Mouse (Mus musculus) hindbrain, embryonic 12.5 days (tissue): ENCODE measurements at regions not wholly inside any gene's neighbourhood (a gene's known extent, or its start where the extent isn't known, plus 50 kb on each side); places are given as distances from the start of the nearest gene placed in this dataset.

ENCODE experiments used
- ATAC-seq: fragments of 200-750 bp; cut with Nextera tagmentation; 2 replicates; pipeline ENCODE4 v1.8.0; 2017; ENCODE audit warnings: moderate TSS enrichment; ENCODE audit not compliant: low FRiP score
- H3K27ac ChIP-seq: fragments of 300-500 bp; sonication (generic); 2 replicates; pipeline ENCODE4 v1.5.1; 2016; ENCODE audit warnings: mild to moderate bottlenecking
- H3K27me3 ChIP-seq: fragments of 300-500 bp; sonication (generic); 2 replicates; pipeline ENCODE4 v1.6.1; 2016; ENCODE audit warnings: mild to moderate bottlenecking
- H3K36me3 ChIP-seq: fragments of 300-500 bp; sonication (generic); 2 replicates; pipeline ENCODE4 v1.6.1; 2016; ENCODE audit warnings: mild to moderate bottlenecking
- H3K4me1 ChIP-seq: fragments of 300-500 bp; sonication (generic); 2 replicates; pipeline ENCODE4 v1.6.1; 2016
- H3K4me2 ChIP-seq: fragments of 300-500 bp; sonication (generic); replicated peaks from 2 replicates; pipeline ENCODE4 v1.6.1; 2016; ENCODE audit warnings: mild to moderate bottlenecking
- H3K4me3 ChIP-seq: fragments of 300-500 bp; sonication (generic); 2 replicates; pipeline ENCODE4 v1.5.1; 2016; ENCODE audit warnings: mild to moderate bottlenecking
- H3K9ac ChIP-seq: fragments of 300-500 bp; sonication (generic); 2 replicates; pipeline ENCODE4 v1.6.1; 2016; ENCODE audit warnings: mild to moderate bottlenecking, moderate library complexity
- H3K9me3 ChIP-seq: fragments of 300-500 bp; sonication (generic); replicated peaks from 2 replicates; pipeline ENCODE4 v1.6.1; 2016; ENCODE audit warnings: mild to moderate bottlenecking
- WGBS: fragments of 180-500 bp; shearing (Covaris S2); methylation state at CpG from one replicate; pipeline ENCODE4 v1.1.7; 2016; 5-methylcytosine and 5-hydroxymethylcytosine counted together

DNA sequence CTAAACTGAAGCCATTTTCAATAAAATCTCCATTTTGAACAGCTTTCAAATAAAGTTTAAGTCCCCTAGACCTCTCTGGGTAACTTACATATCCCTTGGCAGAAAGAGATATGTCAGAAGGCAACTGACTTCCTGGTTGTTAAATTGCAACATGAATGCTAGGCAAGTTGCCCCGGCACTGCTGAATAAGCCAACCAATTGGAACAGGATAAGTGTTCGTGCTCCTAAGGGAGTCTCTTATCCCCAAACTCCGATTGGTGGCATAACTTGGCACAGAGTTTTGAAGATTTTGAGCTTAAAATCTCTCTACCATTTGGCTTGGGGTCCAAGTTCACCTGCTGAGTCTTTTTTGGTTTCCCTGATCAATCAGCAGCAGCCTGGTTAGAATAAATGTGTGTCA lies 147.4 kb downstream of the Plxna1 start:
- Histone ChIP-seq H3K4me2 (no peak overlapping the region), H3K9me3 (no peaks in the 10 kb centered on the region), H3K4me3 (no peak overlapping the region), H3K4me1 (no peaks in the 10 kb centered on the region), H3K27me3 (no peaks in the 10 kb centered on the region), H3K9ac (no peak overlapping the region), H3K36me3 (no peaks in the 10 kb centered on the region), H3K27ac (no peak overlapping the region)
- 80% methylated on average over 3 of the region's 3 CpGs for WGBS
- no peak for ATAC-seq

DNA sequence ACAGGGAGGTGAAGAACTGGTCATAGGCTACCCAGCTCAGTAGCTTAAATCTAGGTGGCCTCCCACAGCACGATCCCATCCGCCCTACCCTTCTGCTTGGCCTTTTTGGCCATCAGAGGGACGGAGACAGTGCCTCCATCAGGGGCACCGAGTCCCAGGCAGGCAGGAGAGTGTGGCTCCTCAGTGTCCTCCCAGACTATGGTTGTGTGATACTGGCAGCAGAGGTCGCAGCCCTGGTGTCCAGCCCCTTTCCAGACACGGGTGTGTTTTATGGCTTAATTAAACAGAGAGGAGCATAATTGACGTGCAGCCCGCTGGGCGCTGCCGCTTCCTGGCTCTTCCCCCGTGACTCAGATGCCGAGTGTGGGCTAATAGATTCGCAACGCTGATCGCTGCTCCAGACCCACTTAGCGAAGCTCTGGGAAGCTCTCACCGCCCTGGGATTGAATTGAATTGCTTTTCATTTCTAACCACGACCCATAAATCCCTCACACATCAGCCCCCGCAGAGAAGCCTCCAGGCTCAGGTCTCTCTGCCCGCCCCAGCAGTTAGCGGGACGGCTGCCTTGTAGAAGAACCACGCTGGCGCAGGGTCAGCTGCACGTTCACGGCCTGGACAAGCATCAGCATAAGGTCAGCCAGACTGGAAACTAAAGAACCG lies 126.9 kb downstream of the Plxna1 start:
- 0 out of 2 replicates have a peak overlapping the region, but pooled peaks have one; percentile 6 for H3K4me3 ChIP-seq
- peak overlapping the region; percentile 44 for H3K4me2 ChIP-seq
- H3K36me3 ChIP-seq = no peaks in the 10 kb centered on the region
- peaks cover 7% of the 10 kb centered on the region; the same call in 1 of the 2 replicates for H3K27me3 ChIP-seq
- 14% methylated on average over 27 of the region's 27 CpGs for WGBS
- peak; percentile 73 for ATAC-seq
- H3K9me3 ChIP-seq = no peaks in the 10 kb centered on the region
- peak overlapping the region; percentile 19; the same call in 1 of the 2 replicates for H3K9ac ChIP-seq
- peaks cover 53% of the 10 kb centered on the region for H3K4me1 ChIP-seq
- peak overlapping the region; percentile 84 for H3K27ac ChIP-seq

DNA sequence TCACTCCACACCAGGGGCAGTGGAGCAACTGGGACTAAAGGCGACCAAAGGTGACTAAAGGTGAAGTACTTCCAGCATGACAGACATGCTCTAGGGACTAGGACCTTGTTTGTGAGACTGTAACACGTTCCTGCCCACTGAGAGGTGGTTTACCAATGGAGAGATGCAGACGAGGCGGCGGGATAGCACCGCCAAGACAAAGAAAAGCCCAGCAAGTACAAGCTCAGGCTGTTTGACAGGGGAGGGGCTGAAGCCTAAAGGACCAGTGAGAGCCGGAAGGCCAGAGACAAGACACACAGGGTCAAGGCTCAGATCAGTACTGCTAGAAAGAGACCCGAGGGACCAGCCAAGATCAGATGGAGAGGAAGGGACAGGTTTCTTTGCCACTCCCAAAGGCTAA lies 126.2 kb downstream of the Plxna1 start:
- peaks cover 8% of the 10 kb centered on the region; the same call in 1 of the 2 replicates for H3K27me3 ChIP-seq
- WGBS = 7% methylated on average over 8 of the region's 8 CpGs
- no peak overlapping the region for H3K4me3 ChIP-seq
- H3K4me1 ChIP-seq = peaks cover 54% of the 10 kb centered on the region
- peak overlapping the region; percentile 84 for H3K27ac ChIP-seq
- H3K9me3 ChIP-seq = no peaks in the 10 kb centered on the region
- H3K36me3 ChIP-seq = no peaks in the 10 kb centered on the region
- peak overlapping the region; percentile 44 for H3K4me2 ChIP-seq
- no peak overlapping the region for H3K9ac ChIP-seq
- ATAC-seq = 0 out of 2 replicates have a peak, but pooled peaks have one; percentile 7

DNA sequence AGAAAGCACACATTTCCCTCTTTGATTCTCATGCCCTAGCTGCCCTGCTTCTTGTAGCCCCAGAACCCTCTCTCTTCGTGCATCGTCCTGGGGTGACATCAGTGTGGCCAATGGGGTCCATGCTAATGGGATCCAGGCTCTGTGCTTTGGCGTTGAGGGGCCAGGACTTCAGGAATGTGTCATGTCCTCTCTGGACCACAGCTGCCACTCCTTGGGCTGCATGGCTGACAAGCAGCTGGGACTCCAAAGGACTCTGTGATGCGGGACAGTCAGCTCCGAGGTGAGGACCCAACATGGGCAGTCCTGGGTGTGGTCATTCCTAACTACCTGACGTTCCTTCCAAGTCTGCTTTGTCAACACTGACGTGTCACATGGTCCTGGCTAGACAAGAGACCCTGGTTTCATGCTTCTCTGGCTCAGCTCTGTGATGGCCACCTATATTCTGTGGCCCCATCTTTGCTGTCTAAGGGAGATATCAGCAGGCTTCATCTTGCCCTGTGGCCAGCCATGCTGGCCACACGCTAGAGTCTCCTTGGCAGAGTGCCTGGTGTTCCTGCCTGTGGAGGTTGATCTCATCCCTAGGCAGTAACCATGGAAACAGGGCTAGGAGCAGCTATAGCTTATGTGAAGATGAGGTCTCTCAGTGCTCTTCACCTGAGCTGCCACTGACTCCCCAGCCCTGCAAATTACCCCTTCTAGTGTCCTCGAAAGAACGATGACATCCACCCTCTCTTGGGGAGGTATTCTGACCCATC lies 125.4 kb downstream of the Plxna1 start:
- Histone ChIP-seq H3K9ac (no peak overlapping the region), H3K4me3 (no peak overlapping the region), H3K9me3 (no peaks in the 10 kb centered on the region), H3K27me3 (peaks cover 8% of the 10 kb centered on the region; the same call in 1 of the 2 replicates), H3K27ac (peak overlapping the region; percentile 84), H3K4me2 (no peak overlapping the region), H3K4me1 (peaks cover 56% of the 10 kb centered on the region), H3K36me3 (no peaks in the 10 kb centered on the region)
- ATAC-seq = peak; percentile 30; the same call in 1 of the 2 replicates
- WGBS = 81% methylated on average over 10 of the region's 10 CpGs

DNA sequence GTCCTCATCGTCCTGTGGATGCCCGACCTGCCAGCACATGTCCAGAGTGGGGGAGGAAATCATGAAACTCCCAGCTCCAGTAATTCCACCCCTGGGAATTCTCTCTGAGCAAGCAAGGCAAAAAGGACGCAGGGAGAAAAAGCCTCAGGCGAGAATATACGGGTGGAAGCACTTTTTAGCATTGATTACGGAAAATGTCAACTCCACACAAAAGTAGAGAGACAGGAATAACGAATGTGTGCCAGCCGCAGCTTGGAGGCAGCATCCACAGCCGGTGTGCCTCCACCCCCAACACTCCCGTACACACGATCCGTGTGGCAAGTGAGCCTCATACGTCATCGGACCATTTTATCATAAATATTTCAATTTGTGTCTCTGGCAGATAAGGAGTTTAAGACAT lies 123.5 kb downstream of the Plxna1 start:
- WGBS = 42% methylated on average over 14 of the region's 14 CpGs
- Histone ChIP-seq H3K4me3 (no peak overlapping the region), H3K4me2 (no peak overlapping the region), H3K4me1 (peaks cover 69% of the 10 kb centered on the region), H3K9ac (no peak overlapping the region), H3K27me3 (peaks cover 8% of the 10 kb centered on the region; the same call in 1 of the 2 replicates), H3K9me3 (no peaks in the 10 kb centered on the region), H3K36me3 (no peaks in the 10 kb centered on the region), H3K27ac (no peak overlapping the region)
- no peak for ATAC-seq

DNA sequence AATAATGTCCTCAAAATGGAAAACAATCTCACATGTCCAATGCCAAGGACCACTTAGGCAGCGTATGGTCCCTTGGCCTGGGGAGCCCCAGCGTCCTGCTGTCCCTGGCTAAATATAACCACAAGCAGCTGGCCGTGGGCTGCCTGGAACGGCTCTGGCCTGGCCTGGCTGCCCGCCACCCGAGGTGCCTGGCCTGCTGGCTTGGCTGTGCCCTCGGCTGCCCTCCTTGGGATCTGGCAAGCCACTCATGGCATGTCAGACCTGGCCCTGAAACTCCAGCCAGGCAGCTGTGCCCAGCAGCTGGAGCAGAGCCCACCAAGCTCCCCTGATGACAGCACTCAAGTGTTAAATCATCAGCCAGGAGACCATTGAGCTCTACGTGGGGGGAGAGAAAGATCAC lies 122.9 kb downstream of the Plxna1 start:
- H3K27ac ChIP-seq = peak overlapping the region; percentile 6; the same call in 1 of the 2 replicates
- H3K9ac ChIP-seq = no peak overlapping the region
- 36% methylated on average over 8 of the region's 8 CpGs for WGBS

DNA sequence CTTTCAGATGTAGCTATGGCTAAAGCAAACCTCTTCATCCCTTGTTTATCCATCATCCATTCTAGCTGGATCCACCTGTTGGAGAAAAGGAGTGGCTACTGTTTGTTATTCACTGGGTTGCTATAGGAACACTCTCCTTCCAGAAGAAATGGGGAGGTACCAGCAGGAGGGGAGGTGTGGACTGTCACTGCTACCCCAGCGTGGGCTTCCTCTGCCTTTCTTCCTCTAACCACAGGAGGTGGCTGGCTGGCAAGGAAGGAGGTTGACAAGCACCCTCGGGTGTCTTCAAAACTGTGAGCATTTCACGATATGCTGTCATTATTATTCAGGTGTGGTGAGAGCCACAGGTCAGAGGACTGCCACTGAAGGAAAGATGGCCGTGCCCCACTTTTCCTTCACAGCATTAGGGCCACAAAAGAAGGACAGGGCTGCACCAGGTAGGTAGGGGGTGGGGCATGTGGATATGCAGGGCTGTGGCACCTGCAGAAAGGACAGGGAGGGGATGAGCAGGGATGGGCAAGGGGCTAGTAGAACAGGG lies 122.2 kb downstream of the Plxna1 start:
- Histone ChIP-seq H3K27me3 (peaks cover 3% of the 10 kb centered on the region; the same call in 1 of the 2 replicates), H3K9ac (no peak overlapping the region), H3K4me1 (peaks cover 69% of the 10 kb centered on the region), H3K9me3 (no peaks in the 10 kb centered on the region), H3K36me3 (no peaks in the 10 kb centered on the region), H3K27ac (no peak overlapping the region), H3K4me2 (no peak overlapping the region), H3K4me3 (no peak overlapping the region)
- 17% methylated on average over 4 of the region's 4 CpGs for WGBS
- ATAC-seq = no peak

More for the DNA sequence above, 122.9 kb downstream of the Plxna1 start:
- Histone ChIP-seq H3K4me2 (no peak overlapping the region), H3K4me1 (peaks cover 69% of the 10 kb centered on the region), H3K4me3 (no peak overlapping the region), H3K36me3 (no peaks in the 10 kb centered on the region), H3K27me3 (peaks cover 5% of the 10 kb centered on the region; the same call in 1 of the 2 replicates), H3K9me3 (no peaks in the 10 kb centered on the region)
- no peak for ATAC-seq

DNA sequence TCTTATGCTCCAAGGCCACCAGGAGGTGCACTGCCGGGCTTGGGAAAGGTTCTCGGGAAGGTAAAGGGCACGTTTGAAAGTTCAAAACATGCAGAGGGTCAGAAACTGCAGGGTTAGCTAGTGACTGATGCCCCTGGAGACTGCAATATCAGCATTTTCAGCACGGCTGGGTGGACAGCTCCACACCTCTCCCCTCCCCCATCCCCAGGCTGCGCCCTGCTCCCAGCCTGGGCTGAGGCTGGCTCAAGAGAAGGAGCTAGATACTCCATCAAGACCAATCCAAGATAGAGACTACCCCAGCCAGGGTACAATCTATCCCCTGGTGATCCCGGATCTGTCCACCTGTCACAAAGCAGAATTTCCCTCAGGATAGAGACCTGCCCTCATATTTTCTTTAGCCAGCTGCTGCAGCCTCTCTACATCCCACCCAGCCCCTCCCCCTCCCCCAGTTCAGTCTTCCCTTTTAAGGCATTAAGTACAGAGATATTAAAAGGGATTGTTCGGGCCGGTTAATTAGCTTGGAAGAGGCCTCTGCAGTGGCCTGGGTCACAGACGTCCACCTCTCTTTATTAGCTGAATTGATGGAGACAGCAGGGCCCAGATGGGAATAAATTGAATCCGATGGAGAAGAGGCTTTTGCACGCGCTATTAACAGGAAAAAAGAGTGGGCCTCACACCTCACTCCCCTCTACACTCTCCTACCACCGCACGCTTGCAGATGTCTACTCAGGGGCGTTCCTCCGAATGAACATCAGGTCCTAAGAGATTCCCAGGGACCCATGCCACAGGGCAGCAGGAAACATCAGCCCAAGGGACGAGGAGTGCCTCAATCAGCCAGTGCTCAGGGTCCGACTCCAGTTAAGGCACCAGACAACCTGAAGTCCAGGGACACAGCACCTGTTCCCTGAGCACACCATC lies 119.8 kb downstream of the Plxna1 start:
- no peak overlapping the region for H3K9ac ChIP-seq
- no peaks in the 10 kb centered on the region for H3K36me3 ChIP-seq
- no peak overlapping the region for H3K4me3 ChIP-seq
- H3K9me3 ChIP-seq = no peaks in the 10 kb centered on the region
- peak; percentile 67 for ATAC-seq
- 20% methylated on average over 18 of the region's 18 CpGs for WGBS
- no peak overlapping the region for H3K4me2 ChIP-seq
- H3K27ac ChIP-seq = peak overlapping the region; percentile 79
- peaks cover 3% of the 10 kb centered on the region; the same call in 1 of the 2 replicates for H3K27me3 ChIP-seq
- peaks cover 50% of the 10 kb centered on the region for H3K4me1 ChIP-seq

DNA sequence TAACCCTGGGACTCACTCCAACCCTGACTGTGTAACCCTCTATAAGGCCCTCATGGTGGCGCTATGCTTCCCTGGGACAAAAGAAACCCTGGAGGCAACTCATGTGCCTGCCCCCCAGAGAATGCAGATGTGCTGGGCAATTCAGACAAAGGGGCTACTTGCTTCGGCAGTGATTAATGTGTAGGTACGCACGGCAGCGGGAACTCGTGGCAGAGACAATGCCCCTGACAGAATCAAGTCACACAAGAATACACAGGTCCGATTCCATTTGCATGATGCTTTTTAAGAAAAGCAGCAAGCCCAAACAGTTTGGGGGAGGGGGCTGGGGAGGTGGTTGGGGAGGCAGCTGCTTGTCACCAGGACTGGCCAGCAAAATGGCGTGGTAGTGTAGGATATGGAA lies 116.9 kb downstream of the Plxna1 start:
- ATAC-seq = 0 out of 2 replicates have a peak, but pooled peaks have one; percentile 7
- no peaks in the 10 kb centered on the region for H3K36me3 ChIP-seq
- no peak overlapping the region for H3K4me3 ChIP-seq
- peaks cover 22% of the 10 kb centered on the region for H3K4me1 ChIP-seq
- peaks cover 1% of the 10 kb centered on the region; the same call in 1 of the 2 replicates for H3K27me3 ChIP-seq
- no peaks in the 10 kb centered on the region for H3K9me3 ChIP-seq
- no peak overlapping the region for H3K27ac ChIP-seq
- WGBS = 37% methylated on average over 8 of the region's 8 CpGs
- no peak overlapping the region for H3K4me2 ChIP-seq
- no peak overlapping the region for H3K9ac ChIP-seq

DNA sequence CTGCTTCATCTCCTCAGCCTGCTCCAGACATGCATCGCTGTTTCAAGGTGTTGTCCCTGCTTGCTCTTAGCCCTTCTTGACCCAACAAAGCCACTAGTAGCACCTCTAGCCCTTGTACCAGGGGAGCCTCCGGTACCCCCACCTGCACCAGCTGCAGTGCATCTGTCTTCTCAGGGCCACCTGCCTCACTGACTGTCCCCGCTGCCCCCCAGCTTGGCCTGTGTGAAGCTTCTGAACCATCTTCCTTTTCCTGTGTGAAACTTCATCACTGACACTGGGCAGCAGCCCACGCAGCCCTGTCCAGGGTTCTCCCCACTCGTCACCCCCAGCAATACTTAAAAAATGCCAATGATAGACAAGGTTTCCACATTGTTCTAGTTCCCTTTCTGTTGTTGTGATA lies 116.2 kb downstream of the Plxna1 start:
- no peak overlapping the region for H3K9ac ChIP-seq
- ATAC-seq = no peak

DNA sequence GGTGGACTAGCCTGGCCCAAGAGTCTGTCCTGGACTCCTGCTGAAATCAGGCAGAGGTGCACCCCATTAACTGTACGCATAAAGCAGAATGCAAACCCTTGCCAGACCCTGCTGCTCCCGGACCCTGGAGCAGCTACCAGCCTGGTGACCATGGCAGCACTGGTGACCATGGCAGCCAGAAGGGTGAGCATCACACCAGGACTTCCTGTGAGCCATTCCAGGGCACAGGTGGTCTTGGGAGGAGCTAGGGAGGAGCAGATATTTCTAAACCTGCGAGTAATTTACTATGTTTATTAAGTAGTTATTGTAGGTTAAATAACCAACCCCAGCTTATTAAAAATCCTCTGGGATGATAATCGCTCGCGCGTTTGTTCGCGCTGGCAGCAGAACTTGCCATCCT lies 113.8 kb downstream of the Plxna1 start:
- peaks cover 6% of the 10 kb centered on the region; the same call in 1 of the 2 replicates for H3K4me1 ChIP-seq
- no peak overlapping the region for H3K4me2 ChIP-seq
- H3K4me3 ChIP-seq = no peak overlapping the region
- no peaks in the 10 kb centered on the region for H3K36me3 ChIP-seq
- H3K9ac ChIP-seq = no peak overlapping the region
- ATAC-seq = no peak
- no peaks in the 10 kb centered on the region for H3K9me3 ChIP-seq
- WGBS = 77% methylated on average over 9 of the region's 9 CpGs
- H3K27me3 ChIP-seq = no peaks in the 10 kb centered on the region
- no peak overlapping the region for H3K27ac ChIP-seq

More for the DNA sequence above, 116.2 kb downstream of the Plxna1 start:
- Histone ChIP-seq H3K4me1 (peaks cover 21% of the 10 kb centered on the region), H3K36me3 (no peaks in the 10 kb centered on the region), H3K9me3 (no peaks in the 10 kb centered on the region), H3K27me3 (no peaks in the 10 kb centered on the region), H3K4me3 (no peak overlapping the region), H3K27ac (no peak overlapping the region), H3K4me2 (no peak overlapping the region)
- 89% methylated on average over 5 of the region's 5 CpGs for whole genome bisulfite sequencing
